Mouse (Mus musculus) erythroblast, embryonic 14.5 days (primary cell): ENCODE results near the gene 1700102P08Rik.

ENCODE experiments used
- GATA1 ChIP-seq: IDR thresholded peaks from 2 replicates; pipeline ENCODE4 v1.6.1; 2012; ENCODE audit warnings: low read length, inconsistent platforms, mixed read lengths
- TAL1 ChIP-seq: IDR thresholded peaks from 3 replicates; pipeline ENCODE4 v1.6.1; 2012; ENCODE audit warnings: low read length, inconsistent platforms, mixed read lengths

- TF ChIP-seq TAL1, result no peak
- TF ChIP-seq GATA1, result no peak
These were observed 18.9 kb downstream of the 1700102P08Rik start for GRCm38 (mm10) chr9:108411381-108411942.
